Mouse (Mus musculus): ENCODE data around the gene Fosl2. TPM values are rescaled to one million over a fixed set of nuclear protein-coding genes. Genes with fewer than 3 reads are reported as not detected.

Gene Fosl2
- polyA plus RNA-seq, 1 experiment from 2014 or later = 1.8 TPM

- Histone ChIP-seq H3K4me1 (ENCODE audit: control insufficient read depth, insufficient read depth, low read length) (peaks cover 6% of the 10 kb centered on the region), H3K9me3 (replicated peaks; ENCODE audit: control insufficient read depth, low read length) (no peaks in the 10 kb centered on the region), H3K27me3 (replicated peaks; ENCODE audit: control insufficient read depth, insufficient read depth, low read length) (no peaks in the 10 kb centered on the region), H3K36me3 (ENCODE audit: control insufficient read depth, insufficient read depth, low read length) (no peaks in the 10 kb centered on the region), H3K27ac (ENCODE audit: low read depth, low read length) (no peak overlapping the region), H3K4me2 (ENCODE audit: low read length) (no peak overlapping the region), H3K9ac (ENCODE audit: low read length) (no peak overlapping the region), H3K4me3 (ENCODE audit: low read depth, low read length) (no peak overlapping the region)
- DNase-seq (ENCODE audit: low spot score) = no peak
- WGBS = 84% methylated on average over 12 of the region's 12 CpGs
- ATAC-seq = no peak
Observed at GRCm38 (mm10) chr5:32104119-32104990, 31.2 kb upstream of the Fosl2 start.

GRCm38 (mm10) chr5:32106473-32107140 lies 29.0 kb upstream of the Fosl2 start:
- no peak overlapping the region for H3K4me3 ChIP-seq (ENCODE audit: low read depth, low read length)
- H3K4me2 ChIP-seq (ENCODE audit: low read length) = no peak overlapping the region
- no peak overlapping the region for H3K27ac ChIP-seq (ENCODE audit: low read depth, low read length)
- H3K9ac ChIP-seq (ENCODE audit: low read length) = no peak overlapping the region
- no peaks in the 10 kb centered on the region for H3K9me3 ChIP-seq (replicated peaks; ENCODE audit: control insufficient read depth, low read length)
- ATAC-seq (no peak), DNase-seq (ENCODE audit: low spot score) (no peak)
- peaks cover 6% of the 10 kb centered on the region for H3K4me1 ChIP-seq (ENCODE audit: control insufficient read depth, insufficient read depth, low read length)
- no peaks in the 10 kb centered on the region for H3K27me3 ChIP-seq (replicated peaks; ENCODE audit: control insufficient read depth, insufficient read depth, low read length)
- WGBS = 89% methylated on average over 5 of the region's 5 CpGs
- no peaks in the 10 kb centered on the region for H3K36me3 ChIP-seq (ENCODE audit: control insufficient read depth, insufficient read depth, low read length)

- Histone ChIP-seq H3K4me1 (ENCODE audit: control insufficient read depth, insufficient read depth, low read length) (no peaks in the 10 kb centered on the region), H3K36me3 (ENCODE audit: control insufficient read depth, insufficient read depth, low read length) (no peaks in the 10 kb centered on the region), H3K9me3 (replicated peaks; ENCODE audit: control insufficient read depth, low read length) (no peaks in the 10 kb centered on the region), H3K9ac (ENCODE audit: low read length) (no peak overlapping the region), H3K4me2 (ENCODE audit: low read length) (no peak overlapping the region), H3K27ac (ENCODE audit: low read depth, low read length) (no peak overlapping the region), H3K27me3 (replicated peaks; ENCODE audit: control insufficient read depth, insufficient read depth, low read length) (no peaks in the 10 kb centered on the region), H3K4me3 (ENCODE audit: low read depth, low read length) (no peak overlapping the region)
- 91% methylated on average over 4 of the region's 4 CpGs for WGBS
- ATAC-seq (no peak), DNase-seq (ENCODE audit: low spot score) (no peak)
Observed at GRCm38 (mm10) chr5:32110651-32111050, 24.9 kb upstream of the Fosl2 start.

- no peak for DNase-seq (ENCODE audit: low spot score)
- H3K4me3 ChIP-seq (ENCODE audit: low read depth, low read length) = no peak overlapping the region
- ATAC-seq = no peak
- no peaks in the 10 kb centered on the region for H3K4me1 ChIP-seq (ENCODE audit: control insufficient read depth, insufficient read depth, low read length)
- no peak overlapping the region for H3K9ac ChIP-seq (ENCODE audit: low read length)
- no peaks in the 10 kb centered on the region for H3K27me3 ChIP-seq (replicated peaks; ENCODE audit: control insufficient read depth, insufficient read depth, low read length)
- H3K9me3 ChIP-seq (replicated peaks; ENCODE audit: control insufficient read depth, low read length) = no peaks in the 10 kb centered on the region
- H3K27ac ChIP-seq (ENCODE audit: low read depth, low read length) = no peak overlapping the region
- no peak overlapping the region for H3K4me2 ChIP-seq (ENCODE audit: low read length)
- H3K36me3 ChIP-seq (ENCODE audit: control insufficient read depth, insufficient read depth, low read length) = no peaks in the 10 kb centered on the region
- 81% methylated on average over 7 of the region's 7 CpGs for WGBS
Observed at GRCm38 (mm10) chr5:32112206-32112916, 23.2 kb upstream of the Fosl2 start.

- H3K9ac ChIP-seq (ENCODE audit: low read length) = no peak overlapping the region
- WGBS = 40% methylated on average over 11 of the region's 11 CpGs
- no peaks in the 10 kb centered on the region for H3K9me3 ChIP-seq (replicated peaks; ENCODE audit: control insufficient read depth, low read length)
- DNase-seq (ENCODE audit: low spot score) = no peak
- no peaks in the 10 kb centered on the region for H3K36me3 ChIP-seq (ENCODE audit: control insufficient read depth, insufficient read depth, low read length)
- H3K27ac ChIP-seq (ENCODE audit: low read depth, low read length) = no peak overlapping the region
- H3K4me1 ChIP-seq (ENCODE audit: control insufficient read depth, insufficient read depth, low read length) = no peaks in the 10 kb centered on the region
- no peak for ATAC-seq
- no peak overlapping the region for H3K4me2 ChIP-seq (ENCODE audit: low read length)
- no peaks in the 10 kb centered on the region for H3K27me3 ChIP-seq (replicated peaks; ENCODE audit: control insufficient read depth, insufficient read depth, low read length)
- H3K4me3 ChIP-seq (ENCODE audit: low read depth, low read length) = no peak overlapping the region
Observed at GRCm38 (mm10) chr5:32120901-32121376, 14.7 kb upstream of the Fosl2 start.

GRCm38 (mm10) chr5:32121936-32122335 lies 13.7 kb upstream of the Fosl2 start:
- WGBS = 88% methylated on average over 6 of the region's 6 CpGs
- no peak for DNase-seq (ENCODE audit: low spot score)
- Histone ChIP-seq H3K36me3 (ENCODE audit: control insufficient read depth, insufficient read depth, low read length) (no peaks in the 10 kb centered on the region), H3K27me3 (replicated peaks; ENCODE audit: control insufficient read depth, insufficient read depth, low read length) (no peaks in the 10 kb centered on the region), H3K9me3 (replicated peaks; ENCODE audit: control insufficient read depth, low read length) (no peaks in the 10 kb centered on the region), H3K9ac (ENCODE audit: low read length) (no peak overlapping the region), H3K27ac (ENCODE audit: low read depth, low read length) (no peak overlapping the region), H3K4me2 (ENCODE audit: low read length) (no peak overlapping the region), H3K4me3 (ENCODE audit: low read depth, low read length) (no peak overlapping the region), H3K4me1 (ENCODE audit: control insufficient read depth, insufficient read depth, low read length) (no peaks in the 10 kb centered on the region)
- ATAC-seq = no peak

- ATAC-seq (no peak), DNase-seq (ENCODE audit: low spot score) (no peak)
- WGBS = 89% methylated on average over 5 of the region's 5 CpGs
- H3K27me3 ChIP-seq (replicated peaks; ENCODE audit: control insufficient read depth, insufficient read depth, low read length) = no peaks in the 10 kb centered on the region
- H3K9me3 ChIP-seq (replicated peaks; ENCODE audit: control insufficient read depth, low read length) = no peaks in the 10 kb centered on the region
- H3K9ac ChIP-seq (ENCODE audit: low read length) = no peak overlapping the region
- H3K27ac ChIP-seq (ENCODE audit: low read depth, low read length) = no peak overlapping the region
- no peak overlapping the region for H3K4me3 ChIP-seq (ENCODE audit: low read depth, low read length)
- H3K36me3 ChIP-seq (ENCODE audit: control insufficient read depth, insufficient read depth, low read length) = no peaks in the 10 kb centered on the region
- no peak overlapping the region for H3K4me2 ChIP-seq (ENCODE audit: low read length)
- no peaks in the 10 kb centered on the region for H3K4me1 ChIP-seq (ENCODE audit: control insufficient read depth, insufficient read depth, low read length)
Observed at GRCm38 (mm10) chr5:32122363-32122762, 13.2 kb upstream of the Fosl2 start.

- Histone ChIP-seq H3K9me3 (replicated peaks; ENCODE audit: control insufficient read depth, low read length) (no peaks in the 10 kb centered on the region), H3K27ac (ENCODE audit: low read depth, low read length) (no peak overlapping the region), H3K36me3 (ENCODE audit: control insufficient read depth, insufficient read depth, low read length) (no peaks in the 10 kb centered on the region), H3K9ac (ENCODE audit: low read length) (no peak overlapping the region), H3K4me2 (ENCODE audit: low read length) (no peak overlapping the region), H3K27me3 (replicated peaks; ENCODE audit: control insufficient read depth, insufficient read depth, low read length) (no peaks in the 10 kb centered on the region), H3K4me3 (ENCODE audit: low read depth, low read length) (no peak overlapping the region), H3K4me1 (ENCODE audit: control insufficient read depth, insufficient read depth, low read length) (no peaks in the 10 kb centered on the region)
- ATAC-seq (no peak), DNase-seq (ENCODE audit: low spot score) (no peak)
- WGBS = 87% methylated on average over 6 of the region's 6 CpGs
Observed at GRCm38 (mm10) chr5:32124957-32125356, 10.6 kb upstream of the Fosl2 start.
